Mouse (Mus musculus) spleen, postnatal 36 days (tissue): ENCODE results near the gene Msn.

Experiments used
- DNase-seq, 2 experiments: peaks; one replicate each; pipeline ENCODE4 v3.0.0; 2022; ENCODE audit warnings: low spot score in 2 of 2, mixed read lengths in 1 of 2

The Msn gene

DNA sequence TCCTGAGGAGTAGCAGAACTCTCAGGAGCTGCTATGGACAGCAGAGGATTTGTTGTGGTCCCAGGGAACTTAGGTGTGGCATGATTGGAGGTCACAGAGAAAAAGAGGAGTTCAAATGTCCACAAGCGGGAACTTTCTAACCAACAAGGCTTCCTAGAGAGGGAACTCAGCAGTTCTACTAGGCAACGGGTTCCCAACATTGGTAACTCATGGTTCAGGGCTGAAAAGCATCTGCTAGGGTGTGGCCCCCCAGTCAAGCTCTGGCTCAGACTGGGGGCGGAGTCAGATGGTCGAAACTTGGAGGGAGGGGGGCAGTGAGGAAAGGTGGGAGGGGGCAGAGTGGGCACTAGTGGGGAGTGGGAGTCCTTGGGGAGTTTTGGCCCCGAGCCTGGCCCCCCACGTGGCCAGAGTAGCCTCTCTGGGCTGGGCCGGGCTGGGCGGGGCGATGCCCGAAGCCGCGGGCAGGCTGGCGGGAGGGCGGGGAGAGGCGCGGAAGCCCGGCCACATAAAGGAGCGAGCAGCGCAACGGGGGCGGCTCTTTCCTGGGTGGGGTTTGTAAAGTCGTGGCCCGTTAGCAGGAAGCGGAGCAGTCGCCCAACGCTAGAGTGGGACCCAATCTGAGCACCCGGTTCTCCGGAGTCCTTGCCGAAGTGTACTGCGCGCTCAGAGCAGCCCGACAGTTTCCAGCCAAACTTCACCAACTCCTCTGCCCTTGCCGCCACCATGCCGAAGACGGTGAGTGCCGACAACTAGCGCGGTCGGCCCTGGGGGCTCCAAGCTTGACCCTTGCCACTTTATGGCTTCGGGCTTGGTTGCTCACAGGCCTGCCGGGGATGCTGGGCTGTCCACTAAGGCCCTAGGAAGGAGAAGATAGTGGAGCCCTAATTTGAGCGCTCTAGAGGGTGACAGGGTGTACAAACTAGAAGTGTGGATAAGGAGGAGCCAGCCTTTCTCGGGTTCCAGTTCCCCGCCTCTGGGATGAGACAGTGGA lies at the start of gene Msn:
TSS of gene Msn (plus strand) at position 534 of the 991 bp plus-strand sequence.
- DNase-seq: peak; percentile 85 to 86

GRCm38 (mm10) chrX:96052798-96053197 lies 43.0 kb upstream of the Msn start:
- DNase-seq: no peak

DNA sequence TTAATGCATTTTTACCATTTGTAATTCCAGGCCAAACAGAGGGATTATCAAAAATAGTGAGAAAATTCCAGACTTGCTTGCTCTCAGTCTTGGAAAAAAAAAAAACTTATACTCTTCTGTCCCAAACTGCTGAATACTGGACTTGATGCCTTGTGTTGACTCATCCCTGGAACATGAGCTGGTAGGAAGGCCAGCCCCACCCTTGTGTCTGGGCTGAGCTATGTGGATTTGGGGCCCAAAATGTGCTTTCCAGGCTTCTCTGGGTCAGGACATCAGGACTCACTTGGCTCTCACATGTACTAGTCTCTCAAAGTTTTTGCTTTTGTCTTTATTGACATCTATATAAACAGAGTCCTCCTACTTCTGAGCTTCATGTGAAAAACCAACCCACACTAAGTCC lies 18.1 kb upstream of the Msn start:
- no peak for DNase-seq

DNA sequence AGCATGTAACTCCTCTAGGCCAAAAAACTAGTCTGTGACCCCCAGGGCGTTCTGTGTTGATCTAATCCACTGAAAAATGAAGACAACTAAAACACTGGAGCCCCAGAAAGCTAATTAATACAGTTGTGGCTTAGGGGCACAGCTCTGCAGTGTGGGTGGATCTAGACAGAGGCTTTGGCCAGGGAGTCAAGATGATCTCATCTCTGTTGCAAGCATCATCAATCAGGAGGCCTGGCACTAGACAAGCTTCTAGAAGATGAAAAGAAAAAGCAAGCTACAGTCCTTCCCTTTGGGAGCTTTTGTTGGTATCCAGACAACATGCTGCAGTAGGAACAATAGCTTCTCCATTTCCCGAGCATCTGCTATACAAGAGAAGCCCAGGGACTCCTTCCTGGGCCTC lies 9.6 kb upstream of the Msn start:
- no peak for DNase-seq

DNA sequence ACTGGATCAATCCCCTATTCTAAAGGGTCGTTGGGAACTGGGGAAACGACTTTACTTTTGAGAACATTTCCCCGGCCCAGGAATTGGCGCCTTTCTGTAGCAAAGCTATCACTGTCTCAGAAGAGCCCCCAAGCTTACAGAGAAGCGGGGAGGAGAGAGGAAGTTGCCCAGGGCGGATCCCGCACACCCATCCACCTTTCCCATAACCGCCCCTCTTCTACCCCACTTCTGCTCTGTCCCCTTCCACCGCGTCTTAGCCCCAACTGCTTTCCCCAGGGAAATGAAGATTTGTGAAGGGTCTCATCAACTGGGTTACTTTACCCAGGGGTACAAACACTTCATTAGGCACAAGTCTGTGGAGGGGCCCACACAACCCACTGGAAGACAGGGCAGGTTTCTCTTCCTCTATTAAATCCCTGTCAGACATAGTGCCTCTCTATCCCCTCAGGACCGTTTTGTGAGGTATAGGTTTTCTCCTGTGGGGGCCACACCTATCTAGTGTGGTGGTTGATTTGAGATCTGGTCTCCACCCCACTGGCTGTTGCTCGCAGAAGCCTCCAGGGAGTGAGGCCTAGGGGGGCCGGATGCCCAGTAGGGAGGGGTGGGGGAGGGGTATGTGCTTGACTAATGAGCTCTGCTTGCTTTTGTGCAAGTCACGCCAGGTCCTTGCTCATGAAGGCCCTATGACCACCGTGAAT lies 820 bp downstream of the Msn start:
- DNase-seq: peak; percentile 80 to 83

DNA sequence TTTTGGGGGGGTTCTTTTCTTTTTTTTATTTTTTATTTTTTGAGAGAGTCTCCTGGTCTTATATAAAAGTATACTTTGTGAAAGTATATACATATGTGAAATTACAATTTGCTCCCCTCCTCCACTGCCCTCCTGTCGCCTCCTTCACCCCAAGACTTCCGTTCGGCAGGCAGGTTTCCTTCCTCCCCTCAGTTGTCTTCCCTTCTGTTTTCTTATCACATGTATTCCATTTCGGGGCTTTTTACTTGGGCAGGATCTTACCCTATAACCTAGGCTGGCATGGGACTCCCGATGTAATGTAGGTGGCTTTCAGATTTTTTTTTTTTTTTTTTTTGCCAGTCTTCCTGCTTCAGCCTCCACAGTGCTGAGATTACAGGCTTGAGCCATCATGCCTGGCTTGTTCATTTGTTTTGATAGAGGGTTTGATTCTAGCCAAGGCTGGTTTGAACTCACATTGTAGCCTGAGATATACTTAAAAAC lies 1.7 kb downstream of the Msn start:
- peak; percentile 7 to 10 for DNase-seq

GRCm38 (mm10) chrX:96099003-96099402 lies 3.2 kb downstream of the Msn start:
- no peak for DNase-seq

DNA sequence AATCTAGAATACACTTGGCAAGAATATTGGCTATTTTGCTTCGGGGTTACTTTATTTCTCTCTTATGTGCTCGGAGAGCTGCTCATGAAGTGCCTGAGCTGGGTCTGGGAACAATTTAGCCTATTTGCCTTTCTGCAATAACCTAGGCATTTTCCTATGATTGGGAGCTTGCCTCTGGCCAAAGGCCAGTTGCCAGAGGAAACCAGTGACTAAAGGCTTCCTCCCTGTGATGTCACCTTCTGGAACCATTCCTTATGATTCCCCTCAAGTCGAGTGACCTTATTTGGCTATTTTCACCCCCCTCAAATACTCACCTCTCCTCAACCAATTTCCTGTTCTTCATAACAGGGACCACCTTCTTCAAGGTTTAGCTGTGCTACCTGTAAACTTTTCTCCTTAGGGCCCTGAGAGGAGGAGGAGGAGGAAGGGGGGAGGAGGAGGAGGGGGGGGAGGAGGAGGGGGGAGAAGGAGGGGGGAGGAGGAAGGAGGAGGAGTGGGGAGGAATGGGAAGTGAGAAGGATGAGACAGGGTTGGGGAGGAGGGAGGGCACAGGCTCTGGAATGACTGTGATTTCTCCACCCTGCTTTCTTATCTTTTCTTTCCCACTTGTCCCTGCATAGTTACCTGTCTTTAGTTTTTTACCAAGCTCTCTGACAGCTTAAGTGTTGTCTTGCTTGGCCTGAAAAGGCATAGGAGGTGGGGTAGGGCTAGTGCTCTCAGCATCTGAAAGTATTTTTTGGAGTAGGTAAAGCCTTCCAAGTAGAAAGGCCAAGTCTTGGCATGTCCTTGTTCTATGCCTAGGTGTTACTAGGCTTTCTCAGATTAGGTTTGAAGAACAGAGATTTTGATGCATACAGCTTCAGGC lies 11.8 kb downstream of the Msn start:
- no peak for DNase-seq

- DNase-seq: no peak
These were observed 17.3 kb downstream of the Msn start for GRCm38 (mm10) chrX:96113106-96113634.

DNA sequence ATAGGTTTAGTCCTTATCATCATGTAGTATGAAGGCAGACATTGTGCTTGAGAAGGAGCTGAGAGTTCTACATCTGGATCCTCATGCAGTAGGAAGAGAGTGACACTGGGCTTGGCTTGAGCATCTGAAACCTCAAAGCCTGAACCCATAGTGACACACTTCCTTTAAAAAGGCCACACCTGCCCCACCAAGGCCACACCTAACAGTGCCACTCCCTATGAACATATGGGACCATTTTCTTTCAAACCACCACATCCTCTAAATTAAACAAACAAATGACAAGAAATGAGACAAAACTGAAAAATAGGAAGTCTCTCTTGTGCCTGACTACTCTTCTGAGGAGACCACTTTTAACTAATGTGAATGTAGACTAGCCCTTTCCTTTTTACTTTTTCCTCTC lies 19.7 kb downstream of the Msn start:
- DNase-seq: peak in 1 of 2 experiments; percentile 26

DNA sequence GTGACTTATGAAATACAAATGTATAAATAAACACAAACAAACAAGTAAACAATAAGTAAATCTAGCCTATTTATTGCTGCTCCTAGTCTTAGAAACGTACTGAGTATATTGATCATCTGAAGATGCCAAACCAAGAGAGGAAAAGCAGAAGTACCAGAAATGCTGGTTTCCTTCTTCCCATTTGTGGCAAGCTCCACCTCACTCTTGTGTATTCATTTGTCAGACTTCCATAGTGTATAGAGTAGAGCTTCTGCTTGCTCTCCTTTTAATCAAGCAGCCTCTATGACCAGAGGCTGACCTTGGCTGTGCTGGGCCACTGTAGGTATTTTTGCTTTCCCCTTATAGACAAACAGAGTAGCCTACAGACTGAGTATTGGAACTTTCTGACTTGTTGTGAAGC lies 21.5 kb downstream of the Msn start:
- no peak for DNase-seq

DNA sequence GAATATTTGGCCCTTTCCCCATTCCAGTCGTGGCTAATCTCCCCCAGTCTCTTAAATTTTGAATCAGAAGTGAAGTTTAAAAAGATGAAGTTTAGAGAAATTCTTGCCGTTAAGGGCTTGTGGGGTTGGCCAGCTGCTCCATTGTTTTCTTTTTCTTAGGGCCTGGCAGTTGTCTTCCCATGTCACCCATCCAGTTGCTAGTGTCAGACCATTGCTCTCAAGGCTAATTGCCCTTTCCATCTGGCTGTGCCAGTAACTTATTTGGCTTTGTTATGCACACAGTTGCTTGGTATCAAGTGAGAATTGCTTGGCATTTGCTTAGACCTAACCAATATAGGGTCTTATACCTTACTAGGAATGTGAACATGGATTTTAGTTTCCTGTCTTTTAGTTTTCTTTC lies 24.2 kb downstream of the Msn start:
- DNase-seq: no peak

DNA sequence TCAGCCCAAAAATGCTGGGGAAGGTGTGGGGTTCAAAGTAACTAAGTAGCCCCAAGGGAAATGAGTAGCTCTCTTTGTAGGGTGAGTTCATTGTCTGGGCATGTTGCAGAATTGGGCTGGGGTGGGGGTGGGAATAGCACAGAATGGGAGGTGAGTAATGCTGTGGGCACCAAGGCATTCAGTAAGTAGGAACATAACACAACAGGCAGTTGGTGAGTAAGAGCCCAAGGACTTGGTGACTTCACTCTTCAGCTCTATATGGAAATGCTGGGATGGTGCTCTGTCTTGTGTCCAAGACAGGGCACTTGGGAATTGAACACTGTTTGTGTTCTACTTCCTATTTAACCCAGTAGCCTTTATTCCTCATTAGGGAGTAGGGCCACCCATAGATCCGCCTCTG lies 26.1 kb downstream of the Msn start:
- no peak for DNase-seq

DNA sequence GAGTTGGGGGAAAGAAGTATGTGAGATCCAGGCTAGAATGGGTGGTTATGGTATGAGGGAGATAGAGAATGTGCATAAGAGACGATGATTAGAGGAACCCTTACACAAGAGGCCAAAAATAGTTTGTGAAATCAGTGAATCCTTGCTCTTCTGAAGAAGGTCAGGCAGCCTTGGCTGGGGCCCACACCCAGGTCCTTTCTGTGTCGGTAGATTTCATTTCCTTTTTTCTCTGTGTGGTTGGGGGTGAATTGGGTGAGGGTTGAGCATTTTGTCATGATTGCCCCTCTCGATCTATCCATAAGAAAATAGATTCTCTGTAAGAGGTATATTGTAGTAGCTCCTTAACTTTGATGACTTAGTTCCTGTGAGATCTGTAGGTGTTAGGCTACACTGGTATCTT lies 31.0 kb downstream of the Msn start:
- no peak for DNase-seq

GRCm38 (mm10) chrX:96130139-96130538 lies 34.3 kb downstream of the Msn start:
- DNase-seq: peak; percentile 76 to 82

- DNase-seq: peak; percentile 81 to 86
These were observed 34.8 kb downstream of the Msn start for GRCm38 (mm10) chrX:96130663-96131062.

GRCm38 (mm10) chrX:96133260-96133659 lies 37.4 kb downstream of the Msn start:
- peak; percentile 44 to 48 for DNase-seq

- DNase-seq: no peak
These were observed 38.4 kb downstream of the Msn start for GRCm38 (mm10) chrX:96134243-96134661.

DNA sequence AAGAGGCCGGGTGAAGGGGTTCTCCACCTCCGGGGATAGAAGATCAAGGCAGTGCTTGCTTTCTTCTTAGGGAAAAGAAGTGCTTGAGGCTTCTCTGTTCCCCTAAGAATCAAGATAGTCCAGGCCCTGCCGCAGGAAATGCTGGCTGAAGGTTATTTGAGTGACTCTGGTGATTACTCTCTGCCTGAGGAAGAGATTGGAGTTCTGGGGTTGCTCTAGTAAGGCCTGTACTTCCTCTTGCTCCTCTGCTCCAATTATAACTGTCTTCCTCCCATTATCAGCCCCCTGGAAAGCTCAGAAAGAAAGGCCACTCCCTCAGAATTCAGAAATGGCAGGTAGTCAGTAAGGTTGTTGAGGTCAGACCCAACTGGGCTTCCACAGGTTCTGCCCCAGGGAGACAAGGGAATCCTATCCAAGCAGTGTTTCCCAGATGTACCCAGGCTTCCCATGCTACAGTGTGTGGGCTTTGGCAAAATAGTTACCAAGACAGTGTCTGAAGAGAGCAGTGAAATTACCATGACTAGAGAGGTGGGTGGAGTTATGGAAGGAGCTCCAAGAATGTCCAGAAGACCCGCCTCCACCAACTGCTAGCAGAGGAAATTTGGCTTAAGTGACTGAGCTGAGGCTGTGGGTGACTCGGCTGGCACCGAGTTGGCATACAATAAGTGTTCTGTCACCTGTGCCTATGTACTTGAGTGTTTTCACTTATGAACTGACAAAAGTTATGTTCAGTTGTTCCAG lies 39.2 kb downstream of the Msn start:
- no peak for DNase-seq

DNA sequence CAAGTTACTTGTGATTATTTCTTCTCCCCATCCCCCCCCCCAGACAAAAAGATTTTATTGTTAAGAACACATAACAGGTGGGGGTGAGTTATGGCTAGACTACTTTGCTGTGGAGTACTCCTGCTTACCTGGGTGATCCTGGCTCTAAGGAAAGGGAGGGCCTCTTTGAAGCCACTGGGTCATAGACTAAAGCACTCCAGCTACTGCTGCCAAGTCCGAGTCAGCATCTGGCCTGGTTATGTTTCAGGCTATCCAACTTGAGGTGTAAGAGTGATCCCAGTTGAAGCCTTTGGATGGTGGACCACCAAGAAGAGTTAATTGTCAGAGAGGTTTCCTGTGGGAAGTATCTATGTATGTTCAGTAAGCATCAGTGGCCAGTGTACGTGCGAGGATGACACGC lies 39.7 kb downstream of the Msn start:
- DNase-seq: no peak

GRCm38 (mm10) chrX:96139262-96139661 lies 43.4 kb downstream of the Msn start:
- DNase-seq: no peak
